ENCODE assay signal across 38 mouse cellular contexts in genomic region chr4:115656535-115656922, GRCm38 (mm10). TPM values are rescaled to one million over a fixed set of nuclear protein-coding genes. Genes with fewer than 3 reads are reported as not detected.
"Had no signal": no experiment of that assay in that cellular context is flagged by ENCODE, and none has a peak within 500 bp of the region (broad histone marks: within the 10 kb centered on the region; RNA-seq: fewer than 3 reads in every experiment).

No protein-coding gene starts in this region.

RNA-seq across cellular contexts. Expression of gene Cyp4b1, which starts 9.0 kb away (rescaled TPM):
- polyA plus RNA-seq: hindbrain, embryonic 11.5 days; inflammation-experienced regulatory T-cells, adult 6 months had no signal

RNA-seq across cellular contexts. Expression of gene Cyp4a32, which starts 55.8 kb away (rescaled TPM):
- total RNA-seq: heart, postnatal 10 days; heart, postnatal 14 days; heart, postnatal 25 days; heart, postnatal 36 days; heart, postnatal 4 days; hematopoietic stem cell, adult 5-6 weeks; hindbrain, postnatal 0 days; layer of hippocampus, adult 18-20 months; layer of hippocampus, adult 2 months; layer of hippocampus, adult 8-10 months; layer of hippocampus, postnatal 10 days; layer of hippocampus, postnatal 14 days; layer of hippocampus, postnatal 25 days; layer of hippocampus, postnatal 36 days; left cerebral cortex, adult 18-20 months; left cerebral cortex, adult 2 months; left cerebral cortex, adult 8-10 months had no signal
- polyA plus RNA-seq: heart, embryonic 10.5 days; heart, embryonic 11.5 days; heart, embryonic 13.5 days; heart, embryonic 14.5 days; heart, embryonic 15.5 days; heart, embryonic 16.5 days; heart, postnatal 0 days; hindbrain, embryonic 10.5 days; hindbrain, embryonic 11.5 days; hindbrain, embryonic 12.5 days; hindbrain, embryonic 15.5 days; hindbrain, embryonic 16.5 days; hindbrain, postnatal 0 days; inflammation-experienced regulatory T-cells, adult 6 months; intestine, embryonic 14.5 days; intestine, embryonic 15.5 days; intestine, embryonic 16.5 days; intestine, postnatal 0 days; kidney, embryonic 14.5 days; kidney, embryonic 15.5 days; kidney, embryonic 16.5 days; large intestine, adult 2 months had no signal
